Mouse (Mus musculus) gastrocnemius, adult 2 months (tissue): ENCODE measurements at regions not wholly inside any gene's neighbourhood (a gene's known extent, or its start where the extent isn't known, plus 50 kb on each side); places are given as distances from the start of the nearest gene placed in this dataset.
A peak's percentile ranks its signal among the peaks of the same experiment; 100 is the strongest.
"Not testable (repeated sequence)": the region's sequence is repeated elsewhere in the genome, so short reads cannot be mapped to it uniquely, and the experiment has no call there.

Source experiments
- DNase-seq: peaks from one replicate; pipeline ENCODE4 v3.0.0; 2022
- H3K27ac ChIP-seq: fragments of 200-600 bp; 2 replicates; pipeline ENCODE4 v1.8.1; 2022; ENCODE audit warnings: mild to moderate bottlenecking
- H3K4me3 ChIP-seq: fragments of 200-600 bp; 2 replicates; pipeline ENCODE4 v1.8.1; 2022; ENCODE audit warnings: mild to moderate bottlenecking, moderate library complexity
- CTCF ChIP-seq: fragments of 200-600 bp; IDR thresholded peaks from 2 replicates; pipeline ENCODE4 v1.8.1; 2022; ENCODE audit warnings: antibody characterized with exemption, mild to moderate bottlenecking, moderate library complexity
- intact Hi-C: fragments of 180-260 bp; cut with DNase I; formaldehyde crosslinking; loops from one replicate; pipeline ENCODE4 v1.15.1; 2025

- intact Hi-C loops: no loop called here
- DNase-seq: no peak
- H3K4me3 ChIP-seq: no peak overlapping the region
- TF ChIP-seq CTCF: no peak
- H3K27ac ChIP-seq: no peak overlapping the region
Measured at GRCm38 (mm10) chr8:15562310-15563296, 516.7 kb upstream of the BB014433 start.

- intact Hi-C loops: no loop called here
- TF ChIP-seq CTCF: no peak
- DNase-seq: no peak
- Histone ChIP-seq H3K27ac (no peak overlapping the region), H3K4me3 (no peak overlapping the region)
Measured at GRCm38 (mm10) chr8:15532027-15532426, 486.1 kb upstream of the BB014433 start.

- Histone ChIP-seq H3K27ac (no peak overlapping the region), H3K4me3 (no peak overlapping the region)
- no peak for TF ChIP-seq CTCF
- no peak for DNase-seq
- intact Hi-C loops: no loop called here
Measured at GRCm38 (mm10) chr8:15525461-15525860, 479.6 kb upstream of the BB014433 start.

DNA sequence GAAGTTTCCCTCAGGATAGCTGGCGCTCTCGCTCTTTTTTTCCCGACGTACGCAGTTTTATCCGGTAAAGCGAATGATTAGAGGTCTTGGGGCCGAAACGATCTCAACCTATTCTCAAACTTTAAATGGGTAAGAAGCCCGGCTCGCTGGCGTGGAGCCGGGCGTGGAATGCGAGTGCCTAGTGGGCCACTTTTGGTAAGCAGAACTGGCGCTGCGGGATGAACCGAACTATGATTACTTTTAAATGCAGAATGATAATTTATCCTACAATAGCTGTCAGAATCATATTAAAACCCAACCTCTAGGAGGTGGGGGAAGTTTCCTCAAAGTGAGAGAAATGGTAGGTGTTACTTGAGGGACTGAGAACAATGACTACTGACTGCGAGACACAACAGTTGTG lies 474.0 kb upstream of the BB014433 start:
- H3K27ac ChIP-seq, intact Hi-C loops, H3K4me3 ChIP-seq: not testable (repeated sequence)
- peak; percentile 36 for DNase-seq

DNA sequence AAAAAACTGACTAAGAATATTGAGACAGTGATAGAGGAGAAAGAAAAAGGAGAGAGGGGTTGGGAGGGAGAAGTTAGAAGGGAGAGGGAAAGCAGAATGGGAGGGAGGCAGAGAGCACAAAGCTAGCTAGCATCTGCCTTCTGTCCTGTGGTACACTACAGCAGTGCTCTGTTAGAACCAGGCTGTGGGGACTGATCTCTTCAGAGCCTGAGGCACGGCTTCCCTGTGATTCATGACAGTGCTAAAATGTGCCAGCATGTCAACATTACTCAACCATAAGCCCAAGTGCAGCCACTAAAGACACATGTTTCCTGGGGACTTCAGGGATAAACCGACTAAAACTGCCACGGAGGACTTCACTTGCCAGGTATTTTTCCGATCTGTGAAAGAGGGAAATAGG lies 455.1 kb upstream of the BB014433 start:
- no peak for DNase-seq
- no peak overlapping the region for H3K27ac ChIP-seq
- TF ChIP-seq CTCF: no peak
- H3K4me3 ChIP-seq: no peak overlapping the region
- intact Hi-C loops: no loop called here

DNA sequence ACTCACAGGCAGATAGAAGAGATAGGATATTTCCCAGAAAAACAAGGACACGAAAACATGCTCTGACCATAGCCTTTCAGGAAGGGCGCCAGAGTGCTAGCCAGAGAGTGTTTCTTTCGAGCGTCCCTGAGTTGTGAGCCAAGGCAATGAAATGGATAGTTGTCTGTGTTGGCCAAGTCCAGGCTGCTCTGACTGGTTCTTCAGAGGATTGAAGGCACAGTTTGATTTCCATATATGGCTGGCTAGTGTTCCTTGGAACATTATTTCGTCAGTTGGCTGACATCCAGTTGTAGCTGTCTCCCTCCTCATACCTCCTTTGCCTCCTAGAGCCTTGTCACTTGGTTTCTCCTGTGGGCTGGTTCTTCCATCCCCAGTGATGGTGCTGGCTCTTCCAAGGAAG lies 451.7 kb upstream of the BB014433 start:
- H3K4me3 ChIP-seq: no peak overlapping the region
- TF ChIP-seq CTCF: no peak
- intact Hi-C loops: no loop called here
- no peak for DNase-seq
- no peak overlapping the region for H3K27ac ChIP-seq

- DNase-seq: no peak
- Histone ChIP-seq H3K4me3 (no peak overlapping the region), H3K27ac (no peak overlapping the region)
- TF ChIP-seq CTCF: no peak
- intact Hi-C loops: no loop called here
Measured at GRCm38 (mm10) chr8:15496248-15496647, 450.4 kb upstream of the BB014433 start.

DNA sequence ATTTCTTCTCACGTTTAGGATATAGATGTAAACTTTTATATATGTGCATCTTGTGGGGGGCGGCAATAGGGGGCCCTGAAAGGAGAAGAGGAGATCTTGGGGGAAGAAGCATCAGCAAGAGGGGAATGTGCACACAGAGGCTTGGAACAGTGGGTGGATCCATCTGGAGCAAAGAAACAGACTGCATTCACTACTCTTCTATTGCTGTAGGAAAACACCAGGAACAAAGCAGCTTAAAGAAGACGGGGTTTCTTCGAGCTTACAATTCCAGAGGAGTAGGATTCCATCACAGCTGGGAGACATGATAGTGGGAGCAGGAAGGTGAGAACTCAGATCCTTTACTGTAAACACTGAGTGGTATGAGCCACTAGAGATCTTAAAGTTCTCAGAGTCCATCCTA lies 444.9 kb upstream of the BB014433 start:
- no peak for DNase-seq
- TF ChIP-seq CTCF: no peak
- intact Hi-C loops: no loop called here
- Histone ChIP-seq H3K4me3 (no peak overlapping the region), H3K27ac (no peak overlapping the region)

DNA sequence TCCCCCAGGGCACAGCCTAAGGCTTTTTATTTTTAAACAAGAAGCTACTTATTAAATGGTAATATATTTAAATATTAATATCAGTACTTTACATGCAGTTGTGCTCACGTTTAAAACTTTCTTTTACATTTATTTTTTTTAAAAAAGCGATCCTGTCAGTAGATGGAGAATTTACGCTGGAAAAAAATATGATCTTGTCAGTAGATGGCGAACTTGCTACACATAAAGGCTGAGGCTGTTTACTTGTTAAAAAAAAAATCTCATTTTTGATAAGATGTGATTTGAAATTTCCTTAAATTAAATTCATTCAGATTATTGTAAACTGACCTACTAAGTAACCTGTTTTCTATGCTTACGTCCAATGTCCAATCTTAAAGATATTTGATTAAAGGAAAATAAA lies 441.7 kb upstream of the BB014433 start:
- no peak overlapping the region for H3K4me3 ChIP-seq
- intact Hi-C loops: no loop called here
- TF ChIP-seq CTCF: peak; percentile 12; the same call in 1 of the 2 replicates
- no peak overlapping the region for H3K27ac ChIP-seq
- DNase-seq: no peak

DNA sequence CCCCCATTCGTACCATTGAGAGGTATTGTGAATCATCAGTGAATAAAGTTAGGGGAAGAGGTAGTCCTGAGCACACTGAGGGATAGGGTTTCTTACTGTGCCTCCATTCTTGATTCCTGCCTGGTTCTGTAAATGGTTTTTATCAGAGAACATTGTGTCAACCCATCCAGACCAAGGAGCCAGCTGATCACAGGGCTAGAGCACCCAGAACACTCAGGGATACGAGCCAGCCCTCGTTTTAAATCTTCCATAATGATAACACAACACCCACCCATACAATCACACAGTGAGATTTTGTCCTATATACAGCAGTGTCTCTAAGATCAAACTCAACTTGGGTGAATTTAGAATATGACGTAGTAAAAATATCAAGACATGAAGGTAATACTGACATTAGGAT lies 424.7 kb upstream of the BB014433 start:
- intact Hi-C loops: no loop called here

GRCm38 (mm10) chr8:15468540-15469476 lies 422.9 kb upstream of the BB014433 start:
- no peak for DNase-seq
- intact Hi-C loops: no loop called here
- TF ChIP-seq CTCF: no peak
- H3K27ac ChIP-seq: no peak overlapping the region
- H3K4me3 ChIP-seq: no peak overlapping the region

More for the DNA sequence above, 424.7 kb upstream of the BB014433 start:
- no peak for DNase-seq
- TF ChIP-seq CTCF: no peak
- H3K4me3 ChIP-seq: no peak overlapping the region
- H3K27ac ChIP-seq: no peak overlapping the region

- no peak for DNase-seq
- no peak overlapping the region for H3K27ac ChIP-seq
- H3K4me3 ChIP-seq: no peak overlapping the region
- intact Hi-C loops: no loop called here
- TF ChIP-seq CTCF: no peak
Measured at GRCm38 (mm10) chr8:15438546-15438945, 392.7 kb upstream of the BB014433 start.

DNA sequence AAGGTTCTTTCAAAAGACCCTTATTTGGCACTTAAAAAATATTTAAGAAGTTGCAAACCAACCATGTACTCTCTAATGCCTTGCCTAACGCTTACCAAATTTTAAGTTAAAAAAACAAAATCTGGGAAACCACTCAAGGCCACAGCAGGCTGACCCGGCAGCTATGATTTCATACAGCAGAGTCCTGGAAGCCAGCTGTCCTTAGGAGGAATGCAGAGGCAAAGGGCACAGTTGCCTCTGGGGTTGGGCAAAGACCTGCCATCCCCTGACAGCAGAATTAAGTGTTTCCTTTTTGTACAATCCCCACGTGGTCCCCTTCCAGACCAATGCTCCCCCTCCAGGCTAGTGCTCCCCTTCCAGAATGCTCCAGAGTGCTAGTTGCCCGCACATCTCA lies 348.8 kb upstream of the BB014433 start:
- DNase-seq: no peak
- H3K27ac ChIP-seq: no peak overlapping the region
- H3K4me3 ChIP-seq: no peak overlapping the region
- intact Hi-C loops: no loop called here
- no peak for TF ChIP-seq CTCF
